Mouse (Mus musculus) midbrain, embryonic 13.5 days (tissue): ENCODE measurements around the gene Eps8l2. TPM values are rescaled to one million over a fixed set of nuclear protein-coding genes. Genes with fewer than 3 reads are reported as not detected.
A peak's percentile ranks its signal among the peaks of the same experiment; 100 is the strongest.

Source experiments
- ATAC-seq: fragments of 200-750 bp; cut with Nextera tagmentation; 2 replicates; pipeline ENCODE4 v1.8.0; 2017; ENCODE audit warnings: mild to moderate bottlenecking, moderate TSS enrichment, moderate library complexity
- H3K27ac ChIP-seq: fragments of 300-500 bp; sonication (generic); 2 replicates; pipeline ENCODE4 v1.5.1; 2015; ENCODE audit warnings: inconsistent platforms, mild to moderate bottlenecking, moderate library complexity
- H3K27me3 ChIP-seq: fragments of 300-500 bp; sonication (generic); 2 replicates; pipeline ENCODE4 v1.6.1; 2015; ENCODE audit warnings: mild to moderate bottlenecking, inconsistent platforms
- H3K36me3 ChIP-seq: fragments of 300-500 bp; sonication (generic); 2 replicates; pipeline ENCODE4 v1.6.1; 2015; ENCODE audit warnings: mild to moderate bottlenecking, inconsistent platforms
- H3K4me1 ChIP-seq: fragments of 300-500 bp; sonication (generic); replicated peaks from 2 replicates; pipeline ENCODE4 v1.6.1; 2015; ENCODE audit warnings: inconsistent platforms
- H3K4me2 ChIP-seq: fragments of 300-500 bp; sonication (generic); replicated peaks from 2 replicates; pipeline ENCODE4 v1.6.1; 2015; ENCODE audit warnings: moderate library complexity, mild to moderate bottlenecking, inconsistent platforms
- H3K4me3 ChIP-seq: fragments of 300-500 bp; sonication (generic); replicated peaks from 2 replicates; pipeline ENCODE4 v1.5.1; 2015; ENCODE audit warnings: mild to moderate bottlenecking, inconsistent platforms
- H3K9ac ChIP-seq: fragments of 300-500 bp; sonication (generic); replicated peaks from 2 replicates; pipeline ENCODE4 v1.6.1; 2015; ENCODE audit warnings: mild to moderate bottlenecking, inconsistent platforms
- H3K9me3 ChIP-seq: fragments of 300-500 bp; sonication (generic); 2 replicates; pipeline ENCODE4 v1.6.1; 2016; ENCODE audit warnings: mild to moderate bottlenecking, inconsistent platforms
- WGBS: fragments of 180-500 bp; shearing (Covaris S2); methylation state at CpG from one replicate; pipeline ENCODE4 v1.1.7; 2015; 5-methylcytosine and 5-hydroxymethylcytosine counted together
- polyA plus RNA-seq: library from polyadenylated mRNA; unstranded; fragments of >200 nt; fragmentation: Nextera tagmentation; extraction: Ambion mirVana; gene quantifications from 2 replicates; pipeline ENCODE4 v1.2.1, GENCODE M21; 2015

The Eps8l2 gene
- polyA plus RNA-seq, result 0.23 and 0.31 TPM in 2 replicates

GRCm38 (mm10) chr7:141338576-141339131 lies at the start of gene Eps8l2:
Gene Eps8l2, plus strand, starts transcription at chr7:141338880.
- H3K4me3 ChIP-seq, result 0 out of 2 replicates have a peak within 1 kb of the TSS, but pooled peaks have one; percentile 5
- no peaks in the 10 kb centered on the region for H3K9me3 ChIP-seq
- H3K27ac ChIP-seq, result no peak within 1 kb of the TSS
- peaks cover 8% of the 10 kb centered on the region for H3K4me1 ChIP-seq
- ATAC-seq, result 0 out of 2 replicates have a peak, but pooled peaks have one; percentile 31
- peak within 1 kb of the TSS; percentile 36; the same call in 1 of the 2 replicates for H3K9ac ChIP-seq
- H3K27me3 ChIP-seq, result peaks cover 30% of the 10 kb centered on the region
- H3K4me2 ChIP-seq, result peak within 1 kb of the TSS; percentile 41
- WGBS, result 3% methylated on average over 23 of the region's 23 CpGs
- H3K36me3 ChIP-seq, result peaks cover 26% of the 10 kb centered on the region

GRCm38 (mm10) chr7:141291921-141292582 lies 46.6 kb upstream of the Eps8l2 start, which contains the start of gene Drd4:
Gene Drd4, plus strand, starts transcription at chr7:141292006.
- H3K36me3 ChIP-seq, result peaks cover 6% of the 10 kb centered on the region
- H3K27ac ChIP-seq, result no peak within 1 kb of the TSS
- no peaks in the 10 kb centered on the region for H3K9me3 ChIP-seq
- peaks cover 34% of the 10 kb centered on the region for H3K4me1 ChIP-seq
- ATAC-seq, result peak; percentile 66
- peak within 1 kb of the TSS; percentile 73 for H3K9ac ChIP-seq
- H3K4me3 ChIP-seq, result peak within 1 kb of the TSS; percentile 51
- WGBS, result 1% methylated on average over 46 of the region's 46 CpGs
- H3K27me3 ChIP-seq, result peaks cover 68% of the 10 kb centered on the region
- H3K4me2 ChIP-seq, result peak within 1 kb of the TSS; percentile 90

GRCm38 (mm10) chr7:141292583-141293388 lies 45.9 kb upstream of the Eps8l2 start:
- H3K9me3 ChIP-seq, result no peaks in the 10 kb centered on the region
- H3K36me3 ChIP-seq, result peaks cover 14% of the 10 kb centered on the region
- no peak overlapping the region for H3K27ac ChIP-seq
- peak overlapping the region; percentile 73; the same call in 1 of the 2 replicates for H3K9ac ChIP-seq
- peak overlapping the region; percentile 51 for H3K4me3 ChIP-seq
- ATAC-seq, result 0 out of 2 replicates have a peak, but pooled peaks have one; percentile 32
- H3K27me3 ChIP-seq, result peaks cover 68% of the 10 kb centered on the region
- WGBS, result 24% methylated on average over 15 of the region's 15 CpGs
- H3K4me1 ChIP-seq, result peaks cover 34% of the 10 kb centered on the region
- H3K4me2 ChIP-seq, result peak overlapping the region; percentile 90

GRCm38 (mm10) chr7:141293852-141294471 lies 44.7 kb upstream of the Eps8l2 start:
- Histone ChIP-seq H3K9ac (peak overlapping the region; percentile 46), H3K4me3 (peak overlapping the region; percentile 36), H3K9me3 (no peaks in the 10 kb centered on the region), H3K4me1 (peaks cover 34% of the 10 kb centered on the region), H3K36me3 (peaks cover 22% of the 10 kb centered on the region), H3K27me3 (peaks cover 65% of the 10 kb centered on the region), H3K4me2 (peak overlapping the region; percentile 55), H3K27ac (no peak overlapping the region)
- under 1% methylated on average over 53 of the region's 53 CpGs for WGBS
- ATAC-seq, result peak; percentile 34; the same call in 1 of the 2 replicates

GRCm38 (mm10) chr7:141294479-141294878 lies 44.2 kb upstream of the Eps8l2 start:
- H3K9me3 ChIP-seq, result no peaks in the 10 kb centered on the region
- H3K4me2 ChIP-seq, result peak overlapping the region; percentile 55
- peaks cover 27% of the 10 kb centered on the region for H3K36me3 ChIP-seq
- peaks cover 34% of the 10 kb centered on the region for H3K4me1 ChIP-seq
- 0 out of 2 replicates have a peak, but pooled peaks have one; percentile 1 for ATAC-seq
- H3K4me3 ChIP-seq, result peak overlapping the region; percentile 36
- no peak overlapping the region for H3K9ac ChIP-seq
- 6% methylated on average over 20 of the region's 22 CpGs for WGBS
- H3K27ac ChIP-seq, result no peak overlapping the region
- peaks cover 65% of the 10 kb centered on the region for H3K27me3 ChIP-seq

GRCm38 (mm10) chr7:141297926-141298650 lies 40.6 kb upstream of the Eps8l2 start:
- no peaks in the 10 kb centered on the region for H3K9me3 ChIP-seq
- H3K27me3 ChIP-seq, result peaks cover 31% of the 10 kb centered on the region
- WGBS, result 83% methylated on average over 3 of the region's 3 CpGs
- H3K27ac ChIP-seq, result no peak overlapping the region
- no peak for ATAC-seq
- no peak overlapping the region for H3K9ac ChIP-seq
- H3K4me1 ChIP-seq, result peaks cover 17% of the 10 kb centered on the region
- H3K36me3 ChIP-seq, result peaks cover 63% of the 10 kb centered on the region
- no peak overlapping the region for H3K4me2 ChIP-seq
- no peak overlapping the region for H3K4me3 ChIP-seq

- Histone ChIP-seq H3K4me3 (no peak overlapping the region), H3K27me3 (peaks cover 20% of the 10 kb centered on the region), H3K9ac (no peak overlapping the region), H3K4me1 (peaks cover 6% of the 10 kb centered on the region), H3K36me3 (peaks cover 74% of the 10 kb centered on the region), H3K9me3 (no peaks in the 10 kb centered on the region), H3K4me2 (no peak overlapping the region), H3K27ac (no peak overlapping the region)
- no peak for ATAC-seq
- WGBS, result 96% methylated on average over 8 of the region's 8 CpGs
Observed at GRCm38 (mm10) chr7:141299175-141299574, 39.5 kb upstream of the Eps8l2 start.

GRCm38 (mm10) chr7:141301386-141301785 lies 37.3 kb upstream of the Eps8l2 start:
- over 99% methylated on average over 9 of the region's 9 CpGs for WGBS

GRCm38 (mm10) chr7:141302702-141303268 lies 35.9 kb upstream of the Eps8l2 start:
- no peak overlapping the region for H3K27ac ChIP-seq
- no peaks in the 10 kb centered on the region for H3K4me1 ChIP-seq
- H3K36me3 ChIP-seq, result peaks cover 94% of the 10 kb centered on the region
- WGBS, result 87% methylated on average over 1 of the region's 1 CpGs
- ATAC-seq, result no peak
- H3K4me2 ChIP-seq, result no peak overlapping the region
- no peaks in the 10 kb centered on the region for H3K9me3 ChIP-seq
- H3K4me3 ChIP-seq, result no peak overlapping the region
- no peak overlapping the region for H3K9ac ChIP-seq
- H3K27me3 ChIP-seq, result no peaks in the 10 kb centered on the region

More at GRCm38 (mm10) chr7:141301386-141301785, 37.3 kb upstream of the Eps8l2 start:
- Histone ChIP-seq H3K9me3 (no peaks in the 10 kb centered on the region), H3K4me2 (no peak overlapping the region), H3K4me1 (no peaks in the 10 kb centered on the region), H3K4me3 (no peak overlapping the region), H3K27me3 (no peaks in the 10 kb centered on the region; the same call in 1 of the 2 replicates), H3K27ac (no peak overlapping the region), H3K9ac (no peak overlapping the region), H3K36me3 (peaks cover 95% of the 10 kb centered on the region)
- no peak for ATAC-seq

GRCm38 (mm10) chr7:141304537-141304936 lies 34.1 kb upstream of the Eps8l2 start:
- WGBS, result 88% methylated on average over 4 of the region's 4 CpGs
- no peaks in the 10 kb centered on the region for H3K27me3 ChIP-seq
- H3K9me3 ChIP-seq, result no peaks in the 10 kb centered on the region
- no peaks in the 10 kb centered on the region for H3K4me1 ChIP-seq
- no peak overlapping the region for H3K4me3 ChIP-seq
- H3K36me3 ChIP-seq, result peaks cover 98% of the 10 kb centered on the region
- no peak overlapping the region for H3K4me2 ChIP-seq
- no peak overlapping the region for H3K27ac ChIP-seq
- no peak for ATAC-seq
- H3K9ac ChIP-seq, result no peak overlapping the region

- H3K4me1 ChIP-seq, result no peaks in the 10 kb centered on the region
- H3K27ac ChIP-seq, result no peak overlapping the region
- H3K27me3 ChIP-seq, result no peaks in the 10 kb centered on the region
- H3K9me3 ChIP-seq, result no peaks in the 10 kb centered on the region
- ATAC-seq, result no peak
- 93% methylated on average over 2 of the region's 2 CpGs for WGBS
- peaks cover 99% of the 10 kb centered on the region for H3K36me3 ChIP-seq
- H3K4me2 ChIP-seq, result no peak overlapping the region
- no peak overlapping the region for H3K4me3 ChIP-seq
- no peak overlapping the region for H3K9ac ChIP-seq
Observed at GRCm38 (mm10) chr7:141314416-141314815, 24.3 kb upstream of the Eps8l2 start.
